Mouse (Mus musculus) ES-E14 (cell line): ENCODE measurements around the gene Fgd2.

Experiments
- MAFK ChIP-seq: IDR thresholded peaks from 2 replicates; pipeline ENCODE4 v1.6.1; 2014; ENCODE audit warnings: mild to moderate bottlenecking, low read depth, low read length, inconsistent platforms; ENCODE audit not compliant: insufficient read depth
- ZNF384 ChIP-seq: IDR thresholded peaks from 2 replicates; pipeline ENCODE4 v1.6.1; 2012; ENCODE audit warnings: low read depth, low read length, inconsistent platforms

GRCm38 (mm10) chr17:29391280-29391679 is 30.6 kb downstream of the Fgd2 start:
- TF ChIP-seq MAFK, result no peak
- no peak for TF ChIP-seq ZNF384
